Mouse (Mus musculus): Measurements from ENCODE around the gene Mthfsd. TPM values are rescaled to one million over a fixed set of nuclear protein-coding genes. Genes with fewer than 3 reads are reported as not detected.

Mthfsd gene
- polyA plus RNA-seq, 1 experiment = not detected

DNA sequence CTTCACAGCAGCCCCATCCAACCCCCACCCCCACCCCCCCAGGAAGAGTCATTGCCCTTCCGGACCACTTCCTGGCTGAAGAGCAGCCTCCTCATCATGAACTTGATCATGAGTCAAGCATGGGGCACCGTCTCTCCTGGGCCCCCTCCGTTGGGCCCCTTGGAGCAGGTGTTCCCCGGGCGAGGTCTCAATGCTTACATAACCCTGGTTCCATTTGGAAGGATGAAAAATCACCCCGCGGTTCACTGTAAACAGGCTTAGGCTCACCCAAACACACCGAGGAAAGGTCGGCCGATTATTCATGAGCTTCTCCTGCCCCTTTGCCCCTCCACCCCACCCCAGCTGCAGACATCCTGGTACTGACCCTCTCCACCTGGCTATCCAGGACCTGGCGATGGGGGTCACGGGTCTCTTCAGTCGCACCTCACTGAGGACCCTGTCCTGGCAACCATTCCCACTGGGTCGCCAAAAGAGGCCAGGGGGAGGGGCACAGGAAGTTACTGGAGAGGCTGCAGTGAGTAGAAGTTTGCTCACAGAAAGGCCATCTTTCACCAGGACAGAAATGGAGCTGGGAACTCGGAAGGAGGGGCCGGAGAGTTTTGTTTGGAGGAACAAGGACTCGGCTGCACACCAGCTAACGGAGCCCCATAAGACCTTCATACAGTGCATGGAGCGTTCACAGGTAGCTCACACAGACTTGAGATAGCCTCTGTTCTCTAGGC lies 64.3 kb downstream of the Mthfsd start:
- Histone ChIP-seq H3K4me1 (ENCODE audit: control insufficient read depth, insufficient read depth, low read length) (no peaks in the 10 kb centered on the region), H3K4me3 (ENCODE audit: insufficient read depth, low read depth, low read length) (no peak overlapping the region), H3K27ac (ENCODE audit: insufficient read depth, low read depth, low read length) (no peak overlapping the region)
- no peak for TF ChIP-seq POLR2A (IDR thresholded peaks at IDR 0.05; ENCODE audit: insufficient read depth, low read depth, low read length)
- WGBS = 69% methylated on average over 19 of the region's 19 CpGs

Other genes starting within 250 kb of the Mthfsd start
- not detected in 2 replicates for gene Foxf1, start 24.0 kb downstream of the Mthfsd start, polyA plus RNA-seq (2012; ENCODE audit: insufficient read depth, insufficient read length, low replicate concordance, missing spikeins)
- gene Foxc2, start 7.8 kb upstream of the Mthfsd start, polyA plus RNA-seq (2012; ENCODE audit: insufficient read depth, insufficient read length, low replicate concordance, missing spikeins) = not detected in 2 replicates
- gene Foxl1, start 19.5 kb upstream of the Mthfsd start, polyA plus RNA-seq (2012; ENCODE audit: insufficient read depth, insufficient read length, low replicate concordance, missing spikeins) = not detected in 2 replicates